Mouse (Mus musculus): ENCODE results near the gene Pomgnt1. TPM values are rescaled to one million over a fixed set of nuclear protein-coding genes. Genes with fewer than 3 reads are reported as not detected.

Pomgnt1 gene
- total RNA-seq, 2 experiments from 2014 or later, result 47.9 to 50.7 TPM

DNA sequence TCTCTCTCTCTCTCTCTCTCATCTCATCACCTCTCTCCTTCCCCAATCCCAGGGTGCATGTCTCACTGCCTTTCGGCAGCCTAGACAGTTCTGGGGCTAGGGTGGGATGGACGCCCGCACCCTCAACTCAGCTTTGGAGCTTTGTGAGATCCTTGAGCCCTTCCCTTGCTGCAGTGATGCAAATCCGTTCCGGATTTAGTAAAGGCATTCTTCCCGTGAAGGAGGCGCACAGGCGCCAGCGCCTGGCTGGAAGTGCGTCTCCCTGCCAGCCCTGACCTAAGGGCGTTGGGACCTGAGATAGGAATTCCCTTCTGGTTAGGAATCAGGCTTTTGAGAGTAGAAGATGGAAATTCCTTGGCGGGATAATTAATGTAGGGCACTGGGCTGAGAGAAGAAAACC, 59.1 kb downstream of the Pomgnt1 start:
- no peak for TF ChIP-seq CTCF (IDR thresholded peaks at IDR 0.05)
- Histone ChIP-seq H3K27ac (peak overlapping the region; percentile 80), H3K4me3 (peak overlapping the region; percentile 57)
- DNase-seq, result peak; percentile 52
- intact Hi-C loops (cut with DNase I), result loop anchor here (2.0 kb wide), 1 partner anchor 38 kb away; the partner anchor contains the start of gene Pik3r3

DNA sequence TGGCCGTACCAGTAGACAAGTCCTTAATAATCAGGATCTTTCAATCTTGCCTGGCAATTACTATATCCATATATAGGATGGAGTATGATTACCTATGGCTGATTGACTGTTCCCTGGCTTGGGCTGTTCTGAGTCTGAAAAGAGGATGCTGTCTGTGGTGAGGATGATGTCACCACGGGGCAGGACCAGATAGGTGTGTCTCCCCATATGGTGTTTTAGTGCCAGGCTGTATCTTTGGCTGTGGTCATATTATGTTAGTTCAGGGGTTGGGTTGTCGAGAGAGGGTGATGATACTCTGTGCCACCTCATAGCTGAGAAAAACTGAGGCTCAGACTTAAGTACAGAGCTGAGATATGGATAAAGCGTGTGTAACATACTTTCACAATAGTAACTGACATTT, 61.4 kb downstream of the Pomgnt1 start:
- intact Hi-C loops (cut with DNase I), result no loop called here
- no peak overlapping the region for H3K4me3 ChIP-seq
- H3K27ac ChIP-seq, result no peak overlapping the region
- TF ChIP-seq CTCF (IDR thresholded peaks at IDR 0.05), result no peak
- DNase-seq, result no peak

DNA sequence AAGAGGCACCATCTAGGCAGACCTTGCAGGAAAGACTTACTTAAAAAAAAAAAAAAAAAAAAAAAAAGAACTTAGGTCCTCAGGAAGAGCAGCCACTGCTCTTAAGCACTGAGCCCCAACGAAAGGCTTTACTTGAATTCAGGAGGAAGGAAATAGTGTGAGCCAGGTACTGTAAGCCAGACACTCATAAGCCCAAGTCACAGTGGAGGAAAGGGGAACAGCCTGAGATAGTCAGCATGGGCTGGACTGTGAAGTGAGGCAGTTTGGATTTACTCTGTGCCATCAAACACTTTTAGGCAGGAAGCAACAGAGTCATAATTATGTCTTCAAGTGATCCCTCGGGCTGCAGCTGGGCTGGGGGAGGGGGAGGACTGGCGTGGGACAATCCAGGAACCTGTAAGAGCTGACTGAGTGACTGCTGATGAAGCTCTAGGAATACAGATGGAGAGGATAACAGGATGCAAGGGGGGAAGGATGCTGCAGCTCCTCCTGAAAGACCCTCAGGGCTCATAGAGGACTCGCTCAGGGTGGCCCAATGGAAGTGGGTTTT, 68.7 kb downstream of the Pomgnt1 start:
- H3K27ac ChIP-seq, result peak overlapping the region; percentile 38
- intact Hi-C loops (cut with DNase I), result no loop called here
- no peak for TF ChIP-seq CTCF (IDR thresholded peaks at IDR 0.05)
- H3K4me3 ChIP-seq, result no peak overlapping the region
- no peak for DNase-seq

DNA sequence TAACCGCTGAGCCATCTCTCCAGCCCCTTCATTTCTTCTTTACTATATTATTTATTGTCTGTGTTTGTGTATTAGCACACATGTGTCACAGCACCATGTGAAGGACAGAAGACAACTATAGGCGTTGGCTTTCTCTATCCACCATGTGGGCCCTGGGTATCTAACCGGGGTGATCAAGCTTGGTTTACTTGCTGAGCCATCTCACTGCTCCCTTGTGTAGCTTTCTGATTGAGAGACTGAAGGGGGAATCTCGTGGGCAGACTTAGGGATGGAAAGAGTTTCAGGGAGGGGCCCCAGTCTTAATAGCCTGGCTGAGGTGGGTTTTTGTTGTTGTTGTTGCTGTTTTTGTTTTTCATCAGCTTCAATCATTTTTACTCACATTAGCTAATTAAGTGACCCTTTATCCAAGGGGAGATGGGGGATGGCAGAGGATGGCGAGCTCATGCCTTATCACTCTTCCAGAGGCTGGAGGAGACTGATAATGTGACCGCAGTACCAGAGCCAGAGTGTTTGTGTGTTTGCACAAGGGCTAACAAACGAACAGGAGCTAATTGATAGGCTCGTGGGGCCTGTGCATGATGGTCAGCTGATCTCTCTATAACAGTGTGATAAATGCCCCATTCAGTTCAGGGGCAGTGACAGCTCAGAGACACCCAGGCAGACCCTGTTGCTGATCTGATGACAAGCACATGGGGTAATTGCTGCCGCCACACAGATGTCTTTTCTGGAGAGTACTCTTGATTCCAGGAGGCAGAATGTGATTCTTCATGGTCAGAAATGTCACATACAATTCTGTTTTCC, 70.1 kb downstream of the Pomgnt1 start:
- intact Hi-C loops (cut with DNase I), result no loop called here
- DNase-seq, result no peak
- Histone ChIP-seq H3K27ac (no peak overlapping the region), H3K4me3 (no peak overlapping the region)
- no peak for TF ChIP-seq CTCF (IDR thresholded peaks at IDR 0.05)

- peak; percentile 61 for TF ChIP-seq CTCF (IDR thresholded peaks at IDR 0.05)
- no peak overlapping the region for H3K4me3 ChIP-seq
- intact Hi-C loops (cut with DNase I), result no loop called here
- DNase-seq, result no peak
- no peak overlapping the region for H3K27ac ChIP-seq
Observed at GRCm38 (mm10) chr4:116198422-116198821, 74.8 kb downstream of the Pomgnt1 start.

DNA sequence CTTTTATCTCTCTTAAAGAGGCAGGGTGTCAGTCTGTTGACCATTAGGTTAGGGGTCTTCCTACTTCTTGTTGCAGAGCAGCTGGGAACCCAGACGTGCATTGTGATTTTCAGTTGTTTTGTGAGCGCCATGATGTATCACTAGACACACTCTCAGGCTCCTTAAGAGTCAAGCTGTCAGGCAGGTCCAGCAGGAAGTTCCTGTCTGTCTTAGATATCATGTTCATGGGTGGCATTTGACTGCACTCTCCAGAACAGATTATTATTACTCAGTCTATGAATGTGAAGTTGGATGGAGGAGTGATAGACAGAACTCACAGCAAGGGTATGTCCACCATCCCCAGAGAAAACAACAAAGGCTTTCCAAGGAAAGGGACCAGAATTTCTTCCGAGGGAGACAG, 80.8 kb downstream of the Pomgnt1 start:
- no peak for TF ChIP-seq CTCF (IDR thresholded peaks at IDR 0.05)
- no peak for DNase-seq
- H3K4me3 ChIP-seq, result no peak overlapping the region
- intact Hi-C loops (cut with DNase I), result no loop called here
- H3K27ac ChIP-seq, result no peak overlapping the region

DNA sequence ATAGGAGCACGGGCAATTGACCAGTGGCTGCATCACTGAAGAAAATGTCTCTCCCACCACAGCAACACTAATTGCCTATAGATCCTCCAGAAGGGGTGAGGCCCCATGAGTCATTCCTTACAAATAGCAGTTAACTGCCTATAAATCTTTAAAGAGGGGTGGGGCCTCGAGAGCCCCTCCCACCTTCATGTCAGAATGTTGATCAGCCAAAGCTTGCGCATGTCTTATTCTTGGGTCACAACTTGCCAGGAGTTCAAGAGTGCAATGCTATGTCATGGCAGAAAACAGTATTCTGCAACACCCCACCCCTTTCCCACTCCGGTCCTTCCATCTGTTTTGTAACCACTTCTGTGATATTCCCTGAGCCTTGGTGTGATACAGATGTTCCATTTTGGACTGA, 82.9 kb downstream of the Pomgnt1 start:
- Histone ChIP-seq H3K4me3 (no peak overlapping the region), H3K27ac (no peak overlapping the region)
- no peak for TF ChIP-seq CTCF (IDR thresholded peaks at IDR 0.05)
- no peak for DNase-seq
- intact Hi-C loops (cut with DNase I), result no loop called here

- H3K4me3 ChIP-seq, result no peak overlapping the region
- intact Hi-C loops (cut with DNase I), result no loop called here
- no peak for TF ChIP-seq CTCF (IDR thresholded peaks at IDR 0.05)
- no peak overlapping the region for H3K27ac ChIP-seq
- no peak for DNase-seq
Observed at GRCm38 (mm10) chr4:116208891-116209290, 85.3 kb downstream of the Pomgnt1 start.

Other genes with a start within 250 kb of the Pomgnt1 start
- not detected for gene Kncn, start 239.4 kb upstream of the Pomgnt1 start, total RNA-seq (2021)
- gene 6430628N08Rik, start 233.2 kb upstream of the Pomgnt1 start, total RNA-seq (2021), result not detected
- not detected for gene Dmbx1, start 183.9 kb upstream of the Pomgnt1 start, total RNA-seq (2021)
- gene Faah, start 105.9 kb upstream of the Pomgnt1 start, total RNA-seq (2021), result under 1 TPM; 0.20 to 0.22 TPM
- 10 to 100 TPM; 12.3 to 16.9 TPM for gene Nsun4, start 70.0 kb upstream of the Pomgnt1 start, total RNA-seq (2021)
- gene Uqcrh, start 48.8 kb upstream of the Pomgnt1 start, total RNA-seq (2021), result 100 to 1,000 TPM; 765 to 991 TPM
- 10 to 100 TPM; 21.2 to 22.1 TPM for gene Lrrc41, start 48.6 kb upstream of the Pomgnt1 start, total RNA-seq (2021)
- under 1 TPM; 0.23 to 0.36 TPM for gene Rad54l, start 150 bp upstream of the Pomgnt1 start, total RNA-seq (2021)
- gene Lurap1, start 27.5 kb downstream of the Pomgnt1 start, total RNA-seq (2021), result 1 to 10 TPM; 4.9 to 6.9 TPM
- under 1 TPM in 1 of 2 experiments, not detected in 1; 0.17 TPM for gene Tspan1, start 43.8 kb downstream of the Pomgnt1 start, total RNA-seq (2021)
- not detected for gene 1700042G07Rik, start 49.5 kb downstream of the Pomgnt1 start, total RNA-seq (2021)
- under 1 TPM in 1 of 2 experiments, not detected in 1; 0.47 TPM for gene Gm49337, start 49.5 kb downstream of the Pomgnt1 start, total RNA-seq (2021)
- gene Pik3r3, start 97.8 kb downstream of the Pomgnt1 start, total RNA-seq (2021), result 1 to 10 TPM; 5.6 to 7.3 TPM

Measured in gastrocnemius, adult 2 months (tissue).